Mouse (Mus musculus): ENCODE data around the gene Creld2. TPM values are rescaled to one million over a fixed set of nuclear protein-coding genes. Genes with fewer than 3 reads are reported as not detected.

Gene Creld2
- polyA plus RNA-seq, 1 experiment, result 24.4 TPM

- Histone ChIP-seq H3K4me1 (ENCODE audit: control insufficient read depth, insufficient read depth, low read length) (peaks cover 37% of the 10 kb centered on the region), H3K27ac (ENCODE audit: insufficient read depth, low read depth, low read length) (no peak overlapping the region), H3K4me3 (ENCODE audit: insufficient read depth, low read length) (no peak overlapping the region)
- no peak for TF ChIP-seq CTCF (IDR thresholded peaks at IDR 0.05; ENCODE audit: low read depth, low read length)
- TF ChIP-seq POLR2A (IDR thresholded peaks at IDR 0.05; ENCODE audit: borderline replicate concordance, low read depth, low read length), result no peak
These were observed 46.6 kb downstream of the Creld2 start for GRCm38 (mm10) chr15:88865888-88866695.

GRCm38 (mm10) chr15:88866934-88867356, 47.5 kb downstream of the Creld2 start:
- peaks cover 33% of the 10 kb centered on the region for H3K4me1 ChIP-seq (ENCODE audit: control insufficient read depth, insufficient read depth, low read length)
- H3K4me3 ChIP-seq (ENCODE audit: insufficient read depth, low read length), result no peak overlapping the region
- no peak overlapping the region for H3K27ac ChIP-seq (ENCODE audit: insufficient read depth, low read depth, low read length)
- TF ChIP-seq CTCF (IDR thresholded peaks at IDR 0.05; ENCODE audit: low read depth, low read length) (no peak), POLR2A (IDR thresholded peaks at IDR 0.05; ENCODE audit: borderline replicate concordance, low read depth, low read length) (no peak)

GRCm38 (mm10) chr15:88867368-88868023, 48.0 kb downstream of the Creld2 start:
- H3K4me3 ChIP-seq (ENCODE audit: insufficient read depth, low read length), result no peak overlapping the region
- H3K4me1 ChIP-seq (ENCODE audit: control insufficient read depth, insufficient read depth, low read length), result peaks cover 33% of the 10 kb centered on the region
- no peak overlapping the region for H3K27ac ChIP-seq (ENCODE audit: insufficient read depth, low read depth, low read length)
- no peak for TF ChIP-seq CTCF (IDR thresholded peaks at IDR 0.05; ENCODE audit: low read depth, low read length)
- no peak for TF ChIP-seq POLR2A (IDR thresholded peaks at IDR 0.05; ENCODE audit: borderline replicate concordance, low read depth, low read length)

- no peak overlapping the region for H3K27ac ChIP-seq (ENCODE audit: insufficient read depth, low read depth, low read length)
These were observed 48.7 kb downstream of the Creld2 start for GRCm38 (mm10) chr15:88868024-88868742.

GRCm38 (mm10) chr15:88870418-88871185, 51.2 kb downstream of the Creld2 start:
- TF ChIP-seq POLR2A (IDR thresholded peaks at IDR 0.05; ENCODE audit: borderline replicate concordance, low read depth, low read length), result no peak
- no peak overlapping the region for H3K4me3 ChIP-seq (ENCODE audit: insufficient read depth, low read length)
- no peak overlapping the region for H3K27ac ChIP-seq (ENCODE audit: insufficient read depth, low read depth, low read length)

More at GRCm38 (mm10) chr15:88868024-88868742, 48.7 kb downstream of the Creld2 start:
- Histone ChIP-seq H3K4me3 (ENCODE audit: insufficient read depth, low read length) (no peak overlapping the region), H3K4me1 (ENCODE audit: control insufficient read depth, insufficient read depth, low read length) (peaks cover 37% of the 10 kb centered on the region)
- TF ChIP-seq CTCF (IDR thresholded peaks at IDR 0.05; ENCODE audit: low read depth, low read length) (no peak), POLR2A (IDR thresholded peaks at IDR 0.05; ENCODE audit: borderline replicate concordance, low read depth, low read length) (no peak)

GRCm38 (mm10) chr15:88874061-88874460, 54.6 kb downstream of the Creld2 start:
- H3K4me1 ChIP-seq (ENCODE audit: control insufficient read depth, insufficient read depth, low read length), result peaks cover 17% of the 10 kb centered on the region
- H3K27ac ChIP-seq (ENCODE audit: insufficient read depth, low read depth, low read length), result no peak overlapping the region
- TF ChIP-seq CTCF (IDR thresholded peaks at IDR 0.05; ENCODE audit: low read depth, low read length) (no peak), POLR2A (IDR thresholded peaks at IDR 0.05; ENCODE audit: borderline replicate concordance, low read depth, low read length) (no peak)
- no peak overlapping the region for H3K4me3 ChIP-seq (ENCODE audit: insufficient read depth, low read length)

More at GRCm38 (mm10) chr15:88870418-88871185, 51.2 kb downstream of the Creld2 start:
- peaks cover 27% of the 10 kb centered on the region for H3K4me1 ChIP-seq (ENCODE audit: control insufficient read depth, insufficient read depth, low read length)

- H3K4me3 ChIP-seq (ENCODE audit: insufficient read depth, low read length), result no peak overlapping the region
- H3K4me1 ChIP-seq (ENCODE audit: control insufficient read depth, insufficient read depth, low read length), result peaks cover 17% of the 10 kb centered on the region
- H3K27ac ChIP-seq (ENCODE audit: insufficient read depth, low read depth, low read length), result no peak overlapping the region
- TF ChIP-seq POLR2A (IDR thresholded peaks at IDR 0.05; ENCODE audit: borderline replicate concordance, low read depth, low read length) (no peak), CTCF (IDR thresholded peaks at IDR 0.05; ENCODE audit: low read depth, low read length) (no peak)
These were observed 55.0 kb downstream of the Creld2 start for GRCm38 (mm10) chr15:88874477-88874876.

GRCm38 (mm10) chr15:88875625-88876081, 56.2 kb downstream of the Creld2 start:
- Histone ChIP-seq H3K4me3 (ENCODE audit: insufficient read depth, low read length) (no peak overlapping the region), H3K27ac (ENCODE audit: insufficient read depth, low read depth, low read length) (no peak overlapping the region), H3K4me1 (ENCODE audit: control insufficient read depth, insufficient read depth, low read length) (peaks cover 11% of the 10 kb centered on the region)
- TF ChIP-seq CTCF (IDR thresholded peaks at IDR 0.05; ENCODE audit: low read depth, low read length) (no peak), POLR2A (IDR thresholded peaks at IDR 0.05; ENCODE audit: borderline replicate concordance, low read depth, low read length) (no peak)

Other genes starting within 250 kb of the Creld2 start
- not detected in 2 replicates for gene Zdhhc25, start 219.3 kb upstream of the Creld2 start, polyA plus RNA-seq (2012; ENCODE audit: insufficient read depth, insufficient read length, missing spikeins)
- 42.1 and 44.9 TPM in 2 replicates for gene Brd1, start 85.4 kb upstream of the Creld2 start, polyA plus RNA-seq (2012; ENCODE audit: insufficient read depth, insufficient read length, missing spikeins)
- 18.1 and 20.5 TPM in 2 replicates for gene Zbed4, start 68.0 kb upstream of the Creld2 start, polyA plus RNA-seq (2012; ENCODE audit: insufficient read depth, insufficient read length, missing spikeins)
- 10.2 and 10.3 TPM in 2 replicates for gene Alg12, start 328 bp upstream of the Creld2 start, polyA plus RNA-seq (2012; ENCODE audit: insufficient read depth, insufficient read length, missing spikeins)
- 9.2 and 9.9 TPM in 2 replicates for gene Pim3, start 42.5 kb downstream of the Creld2 start, polyA plus RNA-seq (2012; ENCODE audit: insufficient read depth, insufficient read length, missing spikeins)
- not detected in 2 replicates for gene Ttll8, start 134.8 kb downstream of the Creld2 start, polyA plus RNA-seq (2012; ENCODE audit: insufficient read depth, insufficient read length, missing spikeins)
- not detected in 2 replicates for gene Mlc1, start 159.4 kb downstream of the Creld2 start, polyA plus RNA-seq (2012; ENCODE audit: insufficient read depth, insufficient read length, missing spikeins)
- gene Mov10l1, start 163.3 kb downstream of the Creld2 start, polyA plus RNA-seq (2012; ENCODE audit: insufficient read depth, insufficient read length, missing spikeins), result not detected in 2 replicates
- not detected in 2 replicates for gene Panx2, start 240.1 kb downstream of the Creld2 start, polyA plus RNA-seq (2012; ENCODE audit: insufficient read depth, insufficient read length, missing spikeins)